Mouse (Mus musculus): ENCODE measurements around the gene Tmem62. TPM values are rescaled to one million over a fixed set of nuclear protein-coding genes. Genes with fewer than 3 reads are reported as not detected.

Tmem62 gene
- polyA plus RNA-seq, 1 experiment from 2014 or later = 4.6 TPM

DNA sequence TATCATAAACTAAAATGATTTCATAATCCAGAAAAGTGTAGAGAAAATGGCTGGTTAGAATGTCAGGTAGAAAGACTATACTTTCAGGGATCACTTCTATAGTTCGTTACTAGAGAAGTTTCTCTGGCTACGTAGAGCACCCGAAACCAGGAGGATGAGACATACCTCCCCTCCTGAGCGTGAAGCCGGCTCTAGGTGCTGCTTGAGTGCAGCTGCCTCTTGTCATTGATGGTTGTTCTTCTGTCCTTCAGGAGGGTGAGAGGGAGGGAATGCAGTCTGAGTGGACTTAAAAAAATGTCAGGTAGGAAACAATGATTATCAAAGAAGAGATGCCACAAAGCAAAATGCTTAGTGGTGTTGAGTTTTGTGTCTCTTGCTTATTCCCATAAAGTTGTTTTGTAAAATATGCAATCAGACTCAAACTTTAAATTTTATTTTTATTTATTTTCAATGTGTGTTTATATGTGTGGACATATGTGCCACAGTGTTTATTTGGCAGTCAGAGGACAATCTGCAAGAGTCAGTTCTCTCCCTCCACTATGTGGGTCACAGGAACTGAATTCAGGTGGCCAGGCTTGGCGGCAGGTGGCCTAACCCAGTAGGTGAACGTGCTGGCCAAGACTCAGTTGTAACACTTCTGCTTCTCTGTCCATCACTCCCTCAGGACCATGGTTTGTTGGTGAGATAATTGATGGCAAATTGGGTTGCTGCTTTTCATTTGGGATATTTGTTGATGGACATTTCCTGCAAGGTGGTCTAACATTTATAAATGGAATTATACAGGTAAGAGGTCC lies 27.4 kb downstream of the Tmem62 start:
- Histone ChIP-seq H3K36me3 (ENCODE audit: control insufficient read depth, insufficient read depth, low read length) (no peaks in the 10 kb centered on the region), H3K27me3 (replicated peaks; ENCODE audit: control insufficient read depth, insufficient read depth, low read length) (no peaks in the 10 kb centered on the region), H3K27ac (ENCODE audit: low read depth) (no peak overlapping the region), H3K4me1 (replicated peaks; ENCODE audit: control insufficient read depth, insufficient read depth, low read length) (peaks cover 5% of the 10 kb centered on the region), H3K4me2 (ENCODE audit: low read length) (no peak overlapping the region), H3K9me3 (ENCODE audit: control insufficient read depth, low read length) (no peaks in the 10 kb centered on the region), H3K9ac (ENCODE audit: low read length) (no peak overlapping the region), H3K4me3 (ENCODE audit: low read depth, low read length) (no peak overlapping the region)
- DNase-seq (ENCODE audit: low spot score) (no peak), ATAC-seq (replicated peaks; ENCODE audit: low FRiP score, low TSS enrichment, low read depth) (no peak)
- 84% methylated on average over 7 of the region's 7 CpGs for WGBS

DNA sequence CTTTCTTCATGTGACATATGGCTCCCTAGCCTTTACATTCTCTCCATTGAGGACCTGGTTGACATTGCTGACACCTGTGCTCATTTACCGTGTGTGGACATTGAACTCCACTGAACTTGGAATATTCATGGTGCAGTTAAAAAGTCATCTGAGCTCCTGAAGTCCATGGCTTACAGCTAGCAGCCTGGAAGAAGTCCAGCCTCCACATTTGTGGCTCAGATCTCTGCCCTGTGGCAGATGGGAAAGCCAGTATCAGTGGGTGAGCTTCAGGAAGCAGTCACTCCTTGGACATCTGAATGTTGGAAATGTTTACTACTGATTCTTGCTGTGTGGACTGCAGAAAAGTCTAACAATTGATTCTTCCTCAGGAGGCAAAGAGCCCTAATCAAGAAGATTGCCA lies 30.2 kb downstream of the Tmem62 start:
- H3K27me3 ChIP-seq (replicated peaks; ENCODE audit: control insufficient read depth, insufficient read depth, low read length) = no peaks in the 10 kb centered on the region
- no peaks in the 10 kb centered on the region for H3K9me3 ChIP-seq (ENCODE audit: control insufficient read depth, low read length)
- no peak overlapping the region for H3K4me3 ChIP-seq (ENCODE audit: low read depth, low read length)
- peaks cover 7% of the 10 kb centered on the region for H3K4me1 ChIP-seq (replicated peaks; ENCODE audit: control insufficient read depth, insufficient read depth, low read length)
- no peak overlapping the region for H3K4me2 ChIP-seq (ENCODE audit: low read length)
- DNase-seq (ENCODE audit: low spot score) (no peak), ATAC-seq (replicated peaks; ENCODE audit: low FRiP score, low TSS enrichment, low read depth) (no peak)
- WGBS = 91% methylated on average over 1 of the region's 1 CpGs
- no peak overlapping the region for H3K27ac ChIP-seq (ENCODE audit: low read depth)
- H3K36me3 ChIP-seq (ENCODE audit: control insufficient read depth, insufficient read depth, low read length) = peaks cover 5% of the 10 kb centered on the region; the same call in 1 of the 2 replicates
- H3K9ac ChIP-seq (ENCODE audit: low read length) = no peak overlapping the region

DNA sequence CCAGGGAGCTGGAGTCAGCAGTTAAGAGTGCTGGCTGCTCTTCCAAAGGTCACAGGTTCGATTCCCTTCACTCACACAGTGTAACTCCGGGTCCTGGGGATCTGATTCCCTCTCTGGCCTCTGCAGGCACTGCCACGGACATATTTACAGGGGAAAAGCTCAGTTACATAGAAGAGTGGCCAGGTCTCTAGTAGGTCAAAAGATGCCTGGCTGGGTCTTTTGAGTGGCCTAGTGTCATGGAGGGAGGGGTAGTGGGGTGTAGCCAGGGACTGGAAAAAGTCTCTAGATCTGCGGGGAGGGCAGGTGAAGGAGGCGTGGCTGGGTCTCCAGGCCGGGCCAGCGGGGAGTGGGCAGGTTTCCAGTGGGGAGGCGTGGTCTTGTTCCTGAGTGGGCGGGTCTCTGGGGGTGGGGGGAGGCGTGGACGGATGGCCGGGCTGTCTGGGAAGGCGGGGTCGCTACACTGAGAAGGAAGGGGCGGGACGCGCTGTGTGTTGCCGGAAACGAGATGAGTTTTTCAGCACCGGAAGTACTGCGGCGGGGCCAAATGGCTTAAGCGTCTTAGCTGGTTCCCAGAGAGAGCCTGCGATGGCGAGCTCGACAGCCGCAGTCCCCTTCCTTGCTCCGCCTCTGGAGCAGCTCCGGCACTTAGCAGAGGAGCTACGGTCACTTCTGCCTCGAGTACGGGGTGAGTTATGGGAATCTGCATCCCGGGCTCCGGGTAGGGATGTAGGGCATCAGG lies 31.3 kb downstream of the Tmem62 start, which contains the start of gene Ccndbp1:
TSS of gene Ccndbp1 (plus strand) at position 479 of the 739 bp plus-strand sequence.
- no peaks in the 10 kb centered on the region for H3K9me3 ChIP-seq (ENCODE audit: control insufficient read depth, low read length)
- WGBS = 1% methylated on average over 33 of the region's 34 CpGs
- H3K27me3 ChIP-seq (replicated peaks; ENCODE audit: control insufficient read depth, insufficient read depth, low read length) = no peaks in the 10 kb centered on the region
- peaks cover 7% of the 10 kb centered on the region for H3K4me1 ChIP-seq (replicated peaks; ENCODE audit: control insufficient read depth, insufficient read depth, low read length)
- H3K4me2 ChIP-seq (ENCODE audit: low read length) = peak within 1 kb of the TSS; percentile 93
- ATAC-seq (replicated peaks; ENCODE audit: low FRiP score, low TSS enrichment, low read depth) (peak; percentile 96), DNase-seq (ENCODE audit: low spot score) (peak; percentile 92)
- peak within 1 kb of the TSS; percentile 57 for H3K9ac ChIP-seq (ENCODE audit: low read length)
- peaks cover 14% of the 10 kb centered on the region for H3K36me3 ChIP-seq (ENCODE audit: control insufficient read depth, insufficient read depth, low read length)
- H3K4me3 ChIP-seq (ENCODE audit: low read depth, low read length) = peak within 1 kb of the TSS; percentile 77
- no peak within 1 kb of the TSS for H3K27ac ChIP-seq (ENCODE audit: low read depth)

DNA sequence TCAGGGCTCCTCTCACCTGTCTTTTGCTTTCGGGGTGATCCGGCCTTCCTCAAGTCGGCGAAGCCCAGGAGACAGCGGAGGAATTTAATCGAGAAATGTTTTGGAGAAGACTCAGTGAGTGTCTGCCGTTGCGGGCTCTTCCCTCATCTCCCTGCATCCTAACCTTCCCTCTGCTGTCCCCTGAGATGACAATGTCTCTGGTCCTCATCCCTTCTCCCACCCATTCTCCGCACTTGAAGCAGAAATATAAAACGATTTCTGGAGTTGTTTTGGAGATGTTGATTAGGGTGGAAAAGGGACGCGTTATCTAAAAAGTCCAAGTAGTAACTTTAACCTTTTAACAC lies 31.8 kb downstream of the Tmem62 start:
- H3K9me3 ChIP-seq (ENCODE audit: control insufficient read depth, low read length) = no peaks in the 10 kb centered on the region
- no peaks in the 10 kb centered on the region for H3K27me3 ChIP-seq (replicated peaks; ENCODE audit: control insufficient read depth, insufficient read depth, low read length)
- peak overlapping the region; percentile 93 for H3K4me2 ChIP-seq (ENCODE audit: low read length)
- under 1% methylated on average over 12 of the region's 12 CpGs for WGBS
- H3K4me3 ChIP-seq (ENCODE audit: low read depth, low read length) = peak overlapping the region; percentile 77
- peaks cover 16% of the 10 kb centered on the region for H3K36me3 ChIP-seq (ENCODE audit: control insufficient read depth, insufficient read depth, low read length)
- peaks cover 7% of the 10 kb centered on the region for H3K4me1 ChIP-seq (replicated peaks; ENCODE audit: control insufficient read depth, insufficient read depth, low read length)
- H3K27ac ChIP-seq (ENCODE audit: low read depth) = no peak overlapping the region
- peak overlapping the region; percentile 57 for H3K9ac ChIP-seq (ENCODE audit: low read length)
- DNase-seq (ENCODE audit: low spot score) = no peak
- ATAC-seq (replicated peaks; ENCODE audit: low FRiP score, low TSS enrichment, low read depth) = no peak

DNA sequence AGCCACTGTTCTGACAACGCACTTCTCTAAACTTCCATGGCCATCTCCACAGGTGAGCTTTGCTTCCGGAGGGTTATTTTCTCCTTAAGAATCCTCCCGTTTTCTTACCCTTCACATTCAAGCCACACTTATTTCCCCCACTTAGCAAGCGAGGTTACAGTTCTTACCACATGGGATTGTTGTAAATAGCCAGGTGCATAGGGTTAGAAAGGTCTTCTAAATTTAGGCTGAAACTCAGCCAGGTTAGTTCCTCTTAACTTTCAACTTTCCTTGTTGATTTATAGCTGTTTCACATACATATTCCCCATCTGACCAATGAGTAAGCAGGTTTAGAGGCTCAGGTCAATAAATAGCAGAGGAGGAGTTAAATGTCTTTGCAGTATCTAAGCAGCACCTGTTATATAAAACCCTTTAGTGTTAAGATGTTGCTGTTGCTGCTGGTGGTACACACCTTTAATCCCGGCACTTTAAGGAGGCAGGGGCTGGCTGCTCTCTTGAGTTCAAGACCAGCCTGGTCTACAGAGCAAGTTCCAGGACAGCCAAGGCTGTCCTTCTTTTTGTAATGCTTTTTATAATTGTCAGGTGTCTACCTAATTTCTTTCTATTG lies 32.4 kb downstream of the Tmem62 start:
- peak overlapping the region; percentile 93 for H3K4me2 ChIP-seq (ENCODE audit: low read length)
- H3K27me3 ChIP-seq (replicated peaks; ENCODE audit: control insufficient read depth, insufficient read depth, low read length) = no peaks in the 10 kb centered on the region
- 21% methylated on average over 5 of the region's 5 CpGs for WGBS
- H3K4me1 ChIP-seq (replicated peaks; ENCODE audit: control insufficient read depth, insufficient read depth, low read length) = peaks cover 7% of the 10 kb centered on the region
- DNase-seq (ENCODE audit: low spot score) (no peak), ATAC-seq (replicated peaks; ENCODE audit: low FRiP score, low TSS enrichment, low read depth) (no peak)
- no peaks in the 10 kb centered on the region for H3K9me3 ChIP-seq (ENCODE audit: control insufficient read depth, low read length)
- no peak overlapping the region for H3K27ac ChIP-seq (ENCODE audit: low read depth)
- peak overlapping the region; percentile 57 for H3K9ac ChIP-seq (ENCODE audit: low read length)
- peak overlapping the region; percentile 77 for H3K4me3 ChIP-seq (ENCODE audit: low read depth, low read length)
- peaks cover 20% of the 10 kb centered on the region for H3K36me3 ChIP-seq (ENCODE audit: control insufficient read depth, insufficient read depth, low read length)

DNA sequence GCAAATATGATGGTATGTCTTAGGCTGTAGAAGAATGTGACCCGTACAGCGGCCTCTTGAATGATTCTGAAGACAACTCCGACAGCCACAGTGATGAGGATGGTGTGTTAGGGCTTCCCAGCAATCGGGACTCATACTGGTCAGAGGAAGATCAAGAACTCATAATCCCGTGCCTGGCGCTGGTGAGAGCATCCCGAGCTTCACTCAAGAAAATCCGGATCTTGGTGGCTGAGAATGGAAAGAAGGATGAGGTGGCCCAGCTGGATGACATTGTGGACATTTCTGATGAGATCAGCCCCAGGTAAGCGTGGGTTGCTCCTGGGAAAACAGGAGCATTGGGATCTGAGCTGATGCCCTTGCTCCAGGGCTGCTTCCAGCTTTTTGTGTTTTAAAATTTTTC lies 35.9 kb downstream of the Tmem62 start:
- H3K4me2 ChIP-seq (ENCODE audit: low read length) = no peak overlapping the region
- peaks cover 44% of the 10 kb centered on the region for H3K36me3 ChIP-seq (ENCODE audit: control insufficient read depth, insufficient read depth, low read length)
- peaks cover 7% of the 10 kb centered on the region for H3K4me1 ChIP-seq (replicated peaks; ENCODE audit: control insufficient read depth, insufficient read depth, low read length)
- no peaks in the 10 kb centered on the region for H3K27me3 ChIP-seq (replicated peaks; ENCODE audit: control insufficient read depth, insufficient read depth, low read length)
- DNase-seq (ENCODE audit: low spot score) (no peak), ATAC-seq (replicated peaks; ENCODE audit: low FRiP score, low TSS enrichment, low read depth) (no peak)
- no peak overlapping the region for H3K9ac ChIP-seq (ENCODE audit: low read length)
- H3K4me3 ChIP-seq (ENCODE audit: low read depth, low read length) = no peak overlapping the region
- H3K27ac ChIP-seq (ENCODE audit: low read depth) = no peak overlapping the region
- 89% methylated on average over 9 of the region's 9 CpGs for WGBS
- H3K9me3 ChIP-seq (ENCODE audit: control insufficient read depth, low read length) = no peaks in the 10 kb centered on the region

DNA sequence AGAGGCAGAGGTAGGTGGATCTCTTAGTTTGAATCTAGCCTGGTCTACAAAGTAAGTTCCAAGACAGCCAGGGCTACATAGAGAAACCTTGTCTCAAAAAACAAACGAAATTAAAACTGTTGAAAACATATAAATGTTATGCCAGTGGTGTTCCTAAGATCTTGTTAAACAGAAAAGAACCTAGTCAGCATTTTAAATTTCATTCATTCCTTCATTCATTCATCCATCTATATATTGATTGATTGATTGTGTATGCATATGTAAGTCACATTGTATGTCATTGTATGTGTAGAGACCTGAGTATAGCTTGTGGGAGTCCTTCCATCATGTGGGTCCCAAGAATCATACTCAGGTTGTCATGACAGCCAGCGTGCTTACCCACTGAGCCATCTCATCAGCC lies 38.7 kb downstream of the Tmem62 start:
- Histone ChIP-seq H3K36me3 (ENCODE audit: control insufficient read depth, insufficient read depth, low read length) (peaks cover 45% of the 10 kb centered on the region), H3K27me3 (replicated peaks; ENCODE audit: control insufficient read depth, insufficient read depth, low read length) (no peaks in the 10 kb centered on the region), H3K27ac (ENCODE audit: low read depth) (no peak overlapping the region), H3K9me3 (ENCODE audit: control insufficient read depth, low read length) (no peaks in the 10 kb centered on the region), H3K4me3 (ENCODE audit: low read depth, low read length) (no peak overlapping the region), H3K4me2 (ENCODE audit: low read length) (no peak overlapping the region), H3K4me1 (replicated peaks; ENCODE audit: control insufficient read depth, insufficient read depth, low read length) (no peaks in the 10 kb centered on the region), H3K9ac (ENCODE audit: low read length) (no peak overlapping the region)
- ATAC-seq (replicated peaks; ENCODE audit: low FRiP score, low TSS enrichment, low read depth) = no peak
- 86% methylated on average over 2 of the region's 2 CpGs for WGBS
- no peak for DNase-seq (ENCODE audit: low spot score)

DNA sequence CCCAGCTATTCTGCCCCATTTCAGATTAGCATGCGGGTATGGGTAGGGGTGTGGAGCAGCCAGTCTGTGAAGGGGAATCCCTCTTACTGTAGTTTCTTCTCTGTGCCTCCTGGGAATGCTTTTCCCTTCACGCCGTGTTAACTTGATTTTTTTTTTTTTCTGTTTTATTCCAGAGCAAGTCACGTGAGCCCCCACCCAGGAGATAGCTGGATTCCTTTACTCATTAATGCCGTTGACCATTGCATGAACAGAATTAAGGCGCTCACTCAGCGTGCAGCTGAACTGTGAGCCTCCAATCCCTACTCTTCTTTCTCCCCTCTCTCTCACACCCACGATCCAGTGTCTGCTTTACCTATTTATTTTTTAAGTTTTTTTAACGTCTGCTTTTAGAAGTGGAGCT lies 39.4 kb downstream of the Tmem62 start:
- DNase-seq (ENCODE audit: low spot score) = no peak
- no peaks in the 10 kb centered on the region for H3K4me1 ChIP-seq (replicated peaks; ENCODE audit: control insufficient read depth, insufficient read depth, low read length)
- no peak overlapping the region for H3K27ac ChIP-seq (ENCODE audit: low read depth)
- no peak overlapping the region for H3K4me2 ChIP-seq (ENCODE audit: low read length)
- H3K27me3 ChIP-seq (replicated peaks; ENCODE audit: control insufficient read depth, insufficient read depth, low read length) = no peaks in the 10 kb centered on the region
- no peak overlapping the region for H3K4me3 ChIP-seq (ENCODE audit: low read depth, low read length)
- no peak overlapping the region for H3K9ac ChIP-seq (ENCODE audit: low read length)
- ATAC-seq (replicated peaks; ENCODE audit: low FRiP score, low TSS enrichment, low read depth) = no peak
- H3K9me3 ChIP-seq (ENCODE audit: control insufficient read depth, low read length) = no peaks in the 10 kb centered on the region
- H3K36me3 ChIP-seq (ENCODE audit: control insufficient read depth, insufficient read depth, low read length) = peaks cover 40% of the 10 kb centered on the region
- 90% methylated on average over 9 of the region's 9 CpGs for WGBS

Measured in intestine, embryonic 14.5 days (tissue).